Mouse (Mus musculus): ENCODE measurements at regions not wholly inside any gene's neighbourhood (a gene's known extent, or its start where the extent isn't known, plus 50 kb on each side); places are given as distances from the start of the nearest gene placed in this dataset.
"Not testable (repeated sequence)": the region's sequence is repeated elsewhere in the genome, so short reads cannot be mapped to it uniquely, and the experiment has no call there.

DNA sequence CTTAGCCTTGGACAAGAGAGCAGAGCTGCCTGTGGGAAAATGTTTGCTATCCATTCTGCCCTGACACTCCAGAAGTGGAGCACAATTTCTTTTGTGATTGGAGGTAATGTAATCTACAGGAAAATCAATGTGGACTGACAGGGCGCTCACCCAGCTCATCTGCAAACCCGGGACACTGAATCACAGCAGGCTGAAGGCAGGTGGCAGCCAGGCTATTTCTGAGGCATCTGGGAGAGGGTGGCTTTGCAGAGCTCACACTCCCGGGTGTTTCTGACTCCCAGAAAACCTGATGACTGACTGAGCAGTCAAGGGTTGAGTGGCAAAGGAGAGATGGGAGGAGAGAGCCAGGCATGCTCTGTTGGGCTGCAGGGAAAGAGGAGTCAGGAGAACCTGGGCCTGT, 524.4 kb downstream of the Bnc2 start:
- intact Hi-C loops (cut with DNase I), result no loop called here
- DNase-seq, result no peak

DNA sequence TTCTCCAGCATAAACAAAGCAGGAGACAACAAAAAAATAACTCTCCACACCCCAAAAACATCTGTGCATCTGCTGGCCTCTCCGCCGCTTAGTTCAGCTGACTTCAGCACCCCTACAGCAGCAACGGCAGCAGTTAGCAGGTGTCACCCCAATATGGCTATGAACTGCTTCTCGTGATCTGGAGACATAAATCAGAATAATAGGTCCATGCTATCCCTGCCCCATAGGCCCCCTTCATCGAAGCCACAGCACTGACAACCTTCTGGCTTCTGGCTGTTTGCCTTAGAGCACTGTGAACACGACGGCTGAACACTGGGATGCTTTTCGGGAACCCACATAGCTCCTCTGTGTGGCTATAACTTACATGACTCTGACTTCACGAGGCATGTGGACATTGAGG, 523.8 kb downstream of the Bnc2 start:
- no peak for DNase-seq
- intact Hi-C loops (cut with DNase I), result no loop called here

DNA sequence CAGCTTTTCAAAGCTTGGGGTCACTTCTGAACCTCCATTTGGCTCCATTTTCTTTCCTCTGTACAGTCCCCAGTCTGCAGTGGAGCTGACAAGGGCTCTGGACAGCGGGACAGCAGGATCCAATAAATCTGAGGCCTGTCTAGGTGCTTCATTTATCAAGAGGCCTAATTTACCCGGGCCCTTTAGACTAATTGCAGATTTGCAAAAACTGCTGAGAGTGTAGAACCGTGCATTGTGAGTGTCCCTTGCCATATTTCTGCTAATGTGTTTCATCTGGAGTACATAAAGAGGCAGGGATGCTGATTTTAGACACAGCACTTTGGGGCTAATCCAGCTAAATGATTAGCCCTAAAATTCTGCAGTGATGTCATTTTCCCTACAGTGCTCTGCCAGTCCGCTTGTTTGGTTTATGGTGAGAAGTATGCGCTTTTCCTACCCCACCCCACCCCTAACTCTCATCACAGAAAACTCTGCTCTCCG, 523.1 kb downstream of the Bnc2 start:
- DNase-seq, result peak in 1 of 2 experiments; percentile 6
- intact Hi-C loops (cut with DNase I), result no loop called here

- DNase-seq, result no peak
- intact Hi-C loops (cut with DNase I), result no loop called here
Measured at GRCm38 (mm10) chr4:84153571-84153970, 521.5 kb downstream of the Bnc2 start.

- no peak for DNase-seq
- intact Hi-C loops (cut with DNase I), result no loop called here
Measured at GRCm38 (mm10) chr4:84157911-84158647, 517.0 kb downstream of the Bnc2 start.

- intact Hi-C loops (cut with DNase I), result no loop called here
- no peak for DNase-seq
Measured at GRCm38 (mm10) chr4:84163362-84163761, 511.7 kb downstream of the Bnc2 start.

- intact Hi-C loops (cut with DNase I), result no loop called here
- DNase-seq, result no peak
Measured at GRCm38 (mm10) chr4:84165256-84165655, 509.8 kb downstream of the Bnc2 start.

- intact Hi-C loops (cut with DNase I), result no loop called here
- no peak for DNase-seq
Measured at GRCm38 (mm10) chr4:84172841-84173240, 502.2 kb downstream of the Bnc2 start.

DNA sequence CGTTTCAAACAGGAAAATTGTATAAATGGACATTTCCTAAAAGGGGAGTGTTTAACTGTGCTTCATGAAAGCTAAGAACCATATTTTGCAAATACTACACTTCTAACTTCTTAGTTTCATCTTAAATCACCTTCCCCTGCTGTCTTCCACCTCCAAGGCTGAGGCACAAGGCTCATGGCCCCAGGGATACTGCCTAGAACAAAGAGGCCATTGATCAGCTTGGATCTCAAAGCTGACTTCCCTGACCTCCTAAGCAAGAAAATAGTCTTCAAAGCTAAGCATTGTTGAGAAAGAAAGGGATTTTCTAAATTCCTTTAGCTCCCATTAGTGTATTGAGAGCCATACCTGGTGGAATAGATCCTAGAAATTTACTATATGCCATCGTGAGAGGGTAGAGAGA, 501.6 kb downstream of the Bnc2 start:
- no peak for DNase-seq
- intact Hi-C loops (cut with DNase I), result no loop called here

DNA sequence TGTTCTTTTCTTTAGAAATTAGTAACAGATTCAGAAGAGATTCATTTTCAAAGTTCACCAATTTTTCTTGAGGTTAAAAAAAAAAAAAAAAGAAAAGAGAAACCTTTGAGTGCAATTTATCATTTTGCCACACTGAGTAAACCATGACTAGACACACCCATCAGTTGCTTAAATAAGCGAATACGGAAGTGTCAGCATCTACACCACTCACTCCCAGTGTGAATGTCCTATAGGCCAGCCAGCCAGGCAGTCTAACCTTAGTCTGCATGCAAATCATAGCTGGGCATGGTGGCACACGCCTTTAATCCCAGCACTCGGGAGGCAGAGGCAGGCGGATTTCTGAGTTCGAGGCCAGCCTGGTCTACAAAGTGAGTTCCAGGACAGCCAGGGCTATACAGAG, 498.6 kb downstream of the Bnc2 start:
- DNase-seq; intact Hi-C loops (cut with DNase I): not testable (repeated sequence)

GRCm38 (mm10) chr4:84177827-84178226, 497.2 kb downstream of the Bnc2 start:
- no peak for DNase-seq
- intact Hi-C loops (cut with DNase I), result no loop called here

GRCm38 (mm10) chr4:84184436-84184835, 490.6 kb downstream of the Bnc2 start:
- DNase-seq, result no peak
- intact Hi-C loops (cut with DNase I), result no loop called here

DNA sequence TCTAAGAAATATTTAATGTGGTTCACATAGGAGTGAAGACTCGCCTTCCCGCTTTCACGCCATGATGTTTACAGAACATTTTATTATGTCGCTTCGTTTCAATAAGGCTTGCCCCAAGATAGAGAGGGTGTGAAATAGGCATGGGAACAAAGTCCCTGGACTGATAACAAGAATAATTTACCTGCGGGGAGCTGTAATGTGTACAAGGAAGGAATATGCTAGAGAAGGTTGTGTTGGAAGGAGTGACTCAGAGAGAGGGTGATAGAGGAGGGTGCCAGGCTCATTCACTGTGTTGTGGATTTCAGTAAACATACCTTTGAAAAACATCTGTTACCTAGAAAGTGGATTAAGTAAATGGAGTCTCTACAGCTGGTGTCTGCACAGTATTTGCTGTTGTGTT, 490.2 kb downstream of the Bnc2 start:
- intact Hi-C loops (cut with DNase I), result no loop called here
- DNase-seq, result no peak

GRCm38 (mm10) chr4:84189315-84189714, 485.8 kb downstream of the Bnc2 start:
- intact Hi-C loops (cut with DNase I), result no loop called here
- no peak for DNase-seq

DNA sequence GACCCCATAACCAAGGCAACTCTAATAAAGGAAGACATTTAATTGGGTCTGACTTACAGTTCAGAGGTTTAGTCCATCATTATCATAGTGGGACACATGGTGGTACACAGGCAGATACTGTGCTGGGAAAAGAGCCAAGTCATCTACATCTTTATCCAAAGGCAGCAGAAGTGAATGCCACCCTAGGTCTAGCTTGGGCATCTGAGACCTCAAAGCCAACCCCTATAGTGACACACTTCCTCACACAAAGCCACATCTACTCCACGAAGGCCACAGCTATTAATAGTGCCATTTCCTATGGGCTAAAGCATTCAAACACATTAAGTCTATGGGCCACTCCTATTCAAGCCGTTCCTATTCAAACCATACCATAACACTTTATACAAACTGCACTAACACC, 483.8 kb downstream of the Bnc2 start:
- DNase-seq, result no peak
- intact Hi-C loops (cut with DNase I), result no loop called here

- intact Hi-C loops (cut with DNase I), result no loop called here
- no peak for DNase-seq
Measured at GRCm38 (mm10) chr4:84192301-84192700, 482.8 kb downstream of the Bnc2 start.

GRCm38 (mm10) chr4:84196732-84197131, 478.3 kb downstream of the Bnc2 start:
- DNase-seq, result no peak
- intact Hi-C loops (cut with DNase I), result no loop called here

DNA sequence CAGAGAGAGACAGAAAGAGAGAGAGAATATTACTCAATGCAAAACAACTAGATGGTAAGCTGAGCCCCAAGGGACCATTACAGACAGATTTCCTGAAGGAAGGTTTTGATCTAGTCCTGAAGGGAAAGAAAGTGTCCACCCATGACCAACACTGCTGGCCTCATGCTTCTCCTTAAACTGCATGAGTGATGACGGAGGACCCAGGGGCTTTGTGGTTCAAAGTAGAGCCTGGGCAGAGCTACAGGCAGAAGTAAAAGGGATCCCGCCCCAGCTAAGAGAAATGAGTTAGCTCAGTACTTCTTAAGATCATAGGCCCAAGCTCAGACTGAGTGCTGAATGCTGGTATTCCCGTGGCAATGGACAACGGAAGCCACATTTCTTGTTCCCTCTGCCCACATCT, 476.9 kb downstream of the Bnc2 start:
- intact Hi-C loops (cut with DNase I), result no loop called here
- DNase-seq, result peak in 1 of 2 experiments; percentile 35

DNA sequence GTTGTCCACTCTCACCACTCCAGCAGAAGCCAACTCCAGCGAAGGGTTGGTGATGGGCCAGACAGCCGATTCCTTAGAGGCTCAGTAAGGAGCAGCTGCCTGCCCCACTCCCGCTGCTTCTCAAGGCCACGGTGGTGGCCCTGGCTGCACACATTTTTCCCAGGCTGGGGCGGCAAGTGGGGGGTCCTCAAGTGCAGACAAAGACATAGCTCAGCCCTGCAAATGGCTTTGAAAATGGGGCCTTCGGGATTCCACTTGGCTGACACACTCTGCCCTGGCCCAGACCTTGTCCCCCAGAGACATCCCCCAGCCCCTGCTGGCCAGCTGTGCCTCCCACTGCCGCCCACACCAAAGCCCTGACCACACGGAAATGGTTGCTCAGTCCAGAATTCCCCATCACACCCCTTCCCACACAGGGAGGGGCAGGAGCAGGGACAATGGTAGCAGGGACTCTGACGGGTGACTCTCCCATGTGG, 475.9 kb downstream of the Bnc2 start:
- peak; percentile 71 to 78 for DNase-seq
- intact Hi-C loops (cut with DNase I), result no loop called here

DNA sequence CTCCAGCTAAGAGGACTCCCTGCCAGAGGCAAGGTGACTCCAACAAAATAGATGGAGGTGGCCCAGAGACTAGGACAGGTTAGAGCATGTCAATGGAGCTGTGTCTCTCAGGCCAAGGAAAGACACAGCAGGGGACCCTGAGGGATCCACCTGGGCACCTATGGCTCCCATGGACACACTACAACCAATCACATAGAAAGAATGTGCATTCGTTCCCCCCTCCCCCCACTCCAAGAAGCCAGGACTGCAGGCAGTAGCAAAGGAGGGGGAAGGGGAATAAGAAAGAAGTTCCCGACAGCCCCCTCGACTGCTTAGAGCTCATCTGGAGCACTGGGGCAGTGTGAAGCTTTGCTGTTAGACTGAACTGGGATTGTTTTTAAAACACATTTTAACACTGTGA, 474.1 kb downstream of the Bnc2 start:
- intact Hi-C loops (cut with DNase I), result no loop called here
- no peak for DNase-seq

GRCm38 (mm10) chr4:84202231-84202630, 472.8 kb downstream of the Bnc2 start:
- no peak for DNase-seq
- intact Hi-C loops (cut with DNase I), result no loop called here

GRCm38 (mm10) chr4:84203680-84204079, 471.4 kb downstream of the Bnc2 start:
- intact Hi-C loops (cut with DNase I), result no loop called here
- DNase-seq, result peak; percentile 45 to 50

GRCm38 (mm10) chr4:84204777-84205176, 470.3 kb downstream of the Bnc2 start:
- DNase-seq, result no peak
- intact Hi-C loops (cut with DNase I), result no loop called here

All from heart, postnatal 10 days (tissue).